Mouse (Mus musculus): ENCODE results near the gene Dmrt3.
A peak's percentile ranks its signal among the peaks of the same experiment; 100 is the strongest.

Gene Dmrt3

GRCm38 (mm10) chr19:25610015-25610410 is at the start of gene Dmrt3:
Gene Dmrt3, plus strand, starts transcription at chr19:25610301.
- peak; percentile 34 to 52 for DNase-seq

- DNase-seq: no peak
Measured at GRCm38 (mm10) chr19:25564430-25564829, 45.7 kb upstream of the Dmrt3 start.

GRCm38 (mm10) chr19:25569778-25570177 is 40.3 kb upstream of the Dmrt3 start:
- DNase-seq: no peak

GRCm38 (mm10) chr19:25574431-25574830 is 35.7 kb upstream of the Dmrt3 start:
- DNase-seq: no peak

- no peak for DNase-seq
Measured at GRCm38 (mm10) chr19:25574981-25575814, 34.9 kb upstream of the Dmrt3 start.

GRCm38 (mm10) chr19:25578358-25578757 is 31.7 kb upstream of the Dmrt3 start:
- no peak for DNase-seq

GRCm38 (mm10) chr19:25579440-25579839 is 30.7 kb upstream of the Dmrt3 start:
- no peak for DNase-seq

- DNase-seq: no peak
Measured at GRCm38 (mm10) chr19:25597717-25598232, 12.3 kb upstream of the Dmrt3 start.

- no peak for DNase-seq
Measured at GRCm38 (mm10) chr19:25598626-25599025, 11.5 kb upstream of the Dmrt3 start.

GRCm38 (mm10) chr19:25601966-25602365 is 8.1 kb upstream of the Dmrt3 start:
- no peak for DNase-seq

GRCm38 (mm10) chr19:25607461-25608205 is 2.5 kb upstream of the Dmrt3 start:
- DNase-seq: no peak

GRCm38 (mm10) chr19:25608206-25608580 is 1.9 kb upstream of the Dmrt3 start:
- DNase-seq: no peak

- peak; percentile 19 to 49 for DNase-seq
Measured at GRCm38 (mm10) chr19:25608961-25609850, 895 bp upstream of the Dmrt3 start.

- peak; percentile 39 to 57 for DNase-seq
Measured at GRCm38 (mm10) chr19:25610411-25611111, 460 bp downstream of the Dmrt3 start.

GRCm38 (mm10) chr19:25611116-25611515 is 1.0 kb downstream of the Dmrt3 start:
- peak; percentile 32 to 44 for DNase-seq

- DNase-seq: no peak
Measured at GRCm38 (mm10) chr19:25611876-25612805, 2.0 kb downstream of the Dmrt3 start.

GRCm38 (mm10) chr19:25612806-25613295 is 2.8 kb downstream of the Dmrt3 start:
- DNase-seq: no peak

- DNase-seq: no peak
Measured at GRCm38 (mm10) chr19:25613476-25614300, 3.6 kb downstream of the Dmrt3 start.

- DNase-seq: no peak
Measured at GRCm38 (mm10) chr19:25615889-25616288, 5.8 kb downstream of the Dmrt3 start.
